Mouse (Mus musculus): ENCODE data around the gene Hibadh.

Gene Hibadh

DNA sequence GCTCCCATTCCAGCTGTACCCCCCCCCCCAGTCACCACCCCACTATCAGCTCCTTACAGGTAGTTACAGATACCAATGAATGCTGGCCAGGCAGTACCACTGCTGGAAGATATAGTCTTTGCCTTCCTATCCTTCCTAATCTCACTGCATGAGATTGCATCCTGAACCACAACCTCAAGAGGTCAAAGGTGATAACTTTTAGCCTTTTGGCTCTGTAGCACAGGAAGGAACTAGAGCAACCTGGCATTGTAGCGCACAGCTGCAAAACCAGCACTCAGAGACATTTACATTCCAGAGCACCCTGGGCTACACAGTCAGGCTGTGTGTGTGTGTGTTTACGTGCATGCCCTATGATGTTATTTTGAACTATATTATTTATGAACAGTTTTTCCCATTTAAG, 137.2 kb downstream of the Hibadh start:
- DNase-seq (ENCODE audit: low read depth, low spot score) = no peak

DNA sequence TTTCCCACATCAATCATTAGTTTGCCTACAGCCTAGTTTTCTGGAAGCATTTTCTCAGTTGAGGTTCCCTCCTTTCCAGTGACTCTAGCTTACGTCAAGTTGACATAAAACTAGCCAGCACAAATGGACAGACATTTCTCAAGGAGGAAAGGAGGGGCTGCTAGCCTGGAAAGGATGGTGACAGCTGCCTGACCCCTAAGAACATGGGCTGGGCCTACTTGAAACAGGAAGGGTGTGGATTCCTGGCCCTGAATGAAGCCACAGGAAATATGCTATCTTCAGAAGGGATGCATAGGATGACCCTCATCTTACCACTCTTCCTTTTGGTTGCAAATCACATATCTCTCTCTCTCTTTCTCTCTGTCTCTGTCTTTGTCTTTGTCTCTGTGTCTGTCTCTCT, 138.7 kb downstream of the Hibadh start:
- DNase-seq (ENCODE audit: low read depth, low spot score) = no peak

Measured in CD4-positive helper T cell, adult 2 months (primary cell).